Mouse (Mus musculus) left cerebral cortex, adult 6 months (tissue): Measurements from ENCODE around the gene 4931423N10Rik. TPM values are rescaled to one million over a fixed set of nuclear protein-coding genes. Genes with fewer than 3 reads are reported as not detected.

Experiments
- long read RNA-seq, 2 experiments: library from polyadenylated mRNA; unstranded; transcript quantifications; one replicate each; pipeline ENCODE4 v2.0.0; 2019 to 2020
- polyA plus RNA-seq: library from polyadenylated mRNA; unstranded; fragments of <200 nt; fragmentation: Nextera tagmentation; gene quantifications from 2 replicates; pipeline ENCODE4 v1.2.3, GENCODE M21; 2021

The 4931423N10Rik gene
- 0.05 TPM in 1 of 2 replicates, not detected in the other for polyA plus RNA-seq
- long read RNA-seq, experiment 1 = 0 reads
- long read RNA-seq, experiment 2 = 0 reads

GRCm38 (mm10) chr2:23207070-23207526 is at the start of gene 4931423N10Rik:
Gene 4931423N10Rik (plus strand): TSS chr2:23207476.

Other genes with a start within 250 kb of the 4931423N10Rik start
- gene Abi1, start 167.2 kb upstream of the 4931423N10Rik start, polyA plus RNA-seq = 95.4 and 98.8 TPM in 2 replicates
- gene Acbd5, start 139.3 kb upstream of the 4931423N10Rik start, polyA plus RNA-seq = 31.5 and 34.2 TPM in 2 replicates
- gene Mastl, start 51.5 kb upstream of the 4931423N10Rik start, polyA plus RNA-seq = 0.54 and 0.58 TPM in 2 replicates
- gene Yme1l1, start 51.1 kb upstream of the 4931423N10Rik start, polyA plus RNA-seq = 39.6 and 63.8 TPM in 2 replicates
- 1.5 and 2.1 TPM in 2 replicates for gene Nxph2, start 113.8 kb downstream of the 4931423N10Rik start, polyA plus RNA-seq